Mouse (Mus musculus) frontal cortex, postnatal 36 days (tissue): ENCODE measurements at regions not wholly inside any gene's neighbourhood (a gene's known extent, or its start where the extent isn't known, plus 50 kb on each side); places are given as distances from the start of the nearest gene placed in this dataset.
A peak's percentile ranks its signal among the peaks of the same experiment; 100 is the strongest.

Experiments used
- DNase-seq, 2 experiments: peaks; one replicate each; pipeline ENCODE4 v3.0.0; 2022; ENCODE audit warnings: low spot score in 2 of 2

DNA sequence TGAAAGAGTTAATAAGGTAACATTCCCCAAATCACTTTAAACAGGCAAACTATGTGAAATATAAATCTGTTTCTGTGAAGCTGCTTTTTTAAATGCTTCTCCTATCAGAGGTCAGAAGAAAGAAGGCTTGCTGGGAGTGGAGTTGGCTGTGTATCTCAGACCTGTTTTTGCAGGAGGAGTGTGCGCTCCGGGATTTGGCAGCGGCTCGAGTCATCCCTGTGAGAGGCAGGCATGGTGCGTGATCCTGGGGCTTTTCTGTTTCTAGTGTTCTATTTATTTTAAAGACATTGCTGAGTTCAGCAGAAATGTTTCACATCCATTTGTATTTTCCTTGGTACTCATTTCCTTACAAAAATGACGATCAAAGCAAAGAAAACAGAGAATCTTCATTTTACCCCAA, 91.0 kb upstream of the Gjb6 start:
- peak in 1 of 2 experiments; percentile 4 for DNase-seq

GRCm38 (mm10) chr14:57220343-57220742, 86.9 kb upstream of the Gjb6 start:
- DNase-seq, result no peak

DNA sequence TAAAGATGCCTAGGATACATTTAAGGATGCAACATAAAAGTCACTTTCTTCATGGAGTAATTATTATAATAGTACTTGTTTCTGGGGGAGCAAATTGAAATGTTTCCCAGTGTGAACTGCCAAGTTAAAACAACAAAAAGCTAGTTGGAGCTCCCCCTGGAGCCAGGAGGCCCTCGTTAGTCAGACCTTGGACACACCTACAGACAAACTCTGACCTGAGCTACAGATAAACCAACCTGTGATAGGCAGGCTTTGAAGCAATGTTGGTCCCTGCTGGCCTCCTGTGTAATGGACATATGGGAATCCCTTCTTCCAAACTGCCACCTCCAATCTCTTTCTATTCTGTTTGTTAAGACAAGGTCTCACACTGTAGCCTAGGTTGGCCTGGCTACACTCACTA, 86.2 kb upstream of the Gjb6 start:
- no peak for DNase-seq

GRCm38 (mm10) chr14:57219097-57219618, 85.7 kb upstream of the Gjb6 start:
- DNase-seq, result no peak

- DNase-seq, result no peak
Measured at GRCm38 (mm10) chr14:57187814-57188213, 54.4 kb upstream of the Gjb6 start.
